Mouse (Mus musculus): Measurements from ENCODE around the gene Phf20.

DNA sequence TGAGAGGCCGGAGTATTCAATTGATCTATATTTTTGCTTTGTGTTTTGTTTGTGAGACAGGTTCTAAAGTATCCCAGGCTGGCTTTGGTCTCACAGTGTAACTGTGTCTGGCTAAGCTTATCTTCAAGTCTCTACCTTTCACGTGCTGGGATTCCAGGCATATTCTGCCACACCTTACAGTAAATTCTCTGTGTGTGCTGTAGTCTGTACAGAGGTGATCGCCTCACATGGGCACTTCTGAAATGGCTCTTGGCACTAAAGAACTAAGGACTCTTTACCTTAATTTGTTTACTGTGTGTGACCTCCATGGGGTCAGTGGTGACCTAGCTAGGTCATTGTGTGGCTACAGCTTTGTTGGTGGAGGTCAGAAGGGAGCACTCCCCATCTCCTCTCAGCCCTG lies 99.9 kb downstream of the Phf20 start:
- TF ChIP-seq GATA1 (IDR thresholded peaks at IDR 0.05; ENCODE audit: borderline replicate concordance, low read length) (no peak), FLI1 (IDR thresholded peaks at IDR 0.05; ENCODE audit: low read length) (no peak)
